Mouse (Mus musculus) myocyte (in vitro differentiated cells): ENCODE results near the gene Nob1. TPM values are rescaled to one million over a fixed set of nuclear protein-coding genes. Genes with fewer than 3 reads are reported as not detected.

Source experiments
- H3K27me3 ChIP-seq: one replicate; pipeline ENCODE4 v1.6.1; 2011; ENCODE audit not compliant: control insufficient read depth, insufficient read depth, insufficient read length
- H3K36me3 ChIP-seq: one replicate; pipeline ENCODE4 v1.6.1; 2011; ENCODE audit not compliant: control insufficient read depth, insufficient read depth
- H3K4me2 ChIP-seq: one replicate; pipeline ENCODE4 v1.6.1; 2011; ENCODE audit warnings: low read depth, control low read depth
- H3K4me3 ChIP-seq: one replicate; pipeline ENCODE4 v1.5.1; 2011; ENCODE audit warnings: mild to moderate bottlenecking, control low read depth, moderate library complexity
- H3K79me2 ChIP-seq: one replicate; pipeline ENCODE4 v1.6.1; 2011; ENCODE audit not compliant: control insufficient read depth, insufficient read depth
- H3ac ChIP-seq: one replicate; pipeline ENCODE4 v1.6.1; 2011; ENCODE audit not compliant: control insufficient read depth, insufficient read length
- CEBPB ChIP-seq: IDR thresholded peaks from 2 replicates; pipeline ENCODE4 v1.6.1; 2011; ENCODE audit warnings: mild to moderate bottlenecking, moderate library complexity; ENCODE audit not compliant: poor library complexity, insufficient read depth, severe bottlenecking
- E2F4 ChIP-seq: IDR thresholded peaks from one replicate; pipeline ENCODE4 v1.6.1; 2011; ENCODE audit warnings: mild to moderate bottlenecking, control low read depth, moderate library complexity; ENCODE audit not compliant: insufficient read depth
- MAX ChIP-seq: IDR thresholded peaks from one replicate; pipeline ENCODE4 v1.6.1; 2011; ENCODE audit warnings: low read depth, mild to moderate bottlenecking, control low read depth
- MYOD1 ChIP-seq, 3 experiments: IDR thresholded peaks; one replicate each; pipeline ENCODE4 v1.6.1; 2011; ENCODE audit warnings: control low read depth in 2 of 3, low read depth in 2 of 3, mild to moderate bottlenecking in 2 of 3, moderate library complexity in 1 of 3; ENCODE audit not compliant: insufficient read length in 2 of 3, control insufficient read depth in 1 of 3
- MYOG ChIP-seq, 3 experiments: IDR thresholded peaks; one replicate each; pipeline ENCODE4 v1.6.1; 2011; ENCODE audit warnings: control low read depth in 2 of 3, low read depth in 2 of 3, mild to moderate bottlenecking in 2 of 3; ENCODE audit not compliant: insufficient read length in 2 of 3, control insufficient read depth in 1 of 3, insufficient read depth in 1 of 3
- POLR2A ChIP-seq: IDR thresholded peaks from one replicate; pipeline ENCODE4 v1.6.1; 2011; ENCODE audit warnings: low read depth, mild to moderate bottlenecking, control low read depth, moderate library complexity; ENCODE audit not compliant: insufficient read length
- POLR2AphosphoS2 ChIP-seq: IDR thresholded peaks from one replicate; pipeline ENCODE4 v1.6.1; 2011; ENCODE audit warnings: low read depth, control low read depth; ENCODE audit not compliant: insufficient read length
- REST ChIP-seq: IDR thresholded peaks from one replicate; pipeline ENCODE4 v1.6.1; 2011; ENCODE audit warnings: mild to moderate bottlenecking, control low read depth, moderate library complexity; ENCODE audit not compliant: insufficient read depth, insufficient read length
- SRF ChIP-seq: IDR thresholded peaks from one replicate; pipeline ENCODE4 v1.6.1; 2011; ENCODE audit warnings: low read depth; ENCODE audit not compliant: control insufficient read depth, insufficient read length
- TCF12 ChIP-seq: IDR thresholded peaks from one replicate; pipeline ENCODE4 v1.6.1; 2011; ENCODE audit warnings: mild to moderate bottlenecking, control low read depth; ENCODE audit not compliant: poor library complexity, insufficient read depth, severe bottlenecking
- TCF3 ChIP-seq: IDR thresholded peaks from one replicate; pipeline ENCODE4 v1.6.1; 2011; ENCODE audit warnings: low read depth, control low read depth; ENCODE audit not compliant: insufficient read length
- USF1 ChIP-seq: IDR thresholded peaks from one replicate; pipeline ENCODE4 v1.6.1; 2011; ENCODE audit warnings: low read depth, mild to moderate bottlenecking, control low read depth, moderate library complexity
- polyA plus RNA-seq: library from polyadenylated mRNA; unstranded; fragments of >200 nt; fragmentation: generic; extraction: Trizol; gene quantifications from one replicate; pipeline ENCODE4 v1.2.1, GENCODE M21; 2012; ENCODE audit warnings: missing spikeins

The Nob1 gene
- polyA plus RNA-seq, 1 experiment = 61.4 TPM

- H3K4me2 ChIP-seq = no peak overlapping the region
- no peak overlapping the region for H3K4me3 ChIP-seq
- H3K79me2 ChIP-seq = no peaks in the 10 kb centered on the region
- no peak overlapping the region for H3ac ChIP-seq
- H3K36me3 ChIP-seq = peaks cover 17% of the 10 kb centered on the region
- H3K27me3 ChIP-seq = no peaks in the 10 kb centered on the region
- TF ChIP-seq MAX = no peak
- TF ChIP-seq TCF12 = no peak
- TF ChIP-seq TCF3 = no peak
- no peak for TF ChIP-seq SRF
- no peak for TF ChIP-seq POLR2A
- no peak for TF ChIP-seq MYOD1 (IDR thresholded peaks at IDR 0.05; ENCODE audit: control insufficient read depth in 1 of 3, insufficient read length in 2 of 3, low read depth in 2 of 3)
Observed at GRCm38 (mm10) chr8:107381666-107382065, 43.2 kb downstream of the Nob1 start.

GRCm38 (mm10) chr8:107380734-107381133 is 44.1 kb downstream of the Nob1 start:
- Histone ChIP-seq H3K4me2 (no peak overlapping the region), H3K36me3 (peaks cover 19% of the 10 kb centered on the region), H3K4me3 (no peak overlapping the region), H3ac (no peak overlapping the region), H3K27me3 (no peaks in the 10 kb centered on the region), H3K79me2 (no peaks in the 10 kb centered on the region)
- TF ChIP-seq USF1 (no peak), SRF (no peak), TCF12 (no peak), TCF3 (no peak), MYOD1 (IDR thresholded peaks at IDR 0.05; ENCODE audit: control insufficient read depth in 1 of 3, insufficient read length in 2 of 3, low read depth in 2 of 3) (no peak), REST (no peak), CEBPB (no peak), POLR2A (no peak), MAX (no peak), E2F4 (no peak), MYOG (IDR thresholded peaks at IDR 0.05; ENCODE audit: control insufficient read depth in 1 of 3, insufficient read depth in 1 of 3, insufficient read length in 2 of 3, low read depth in 2 of 3) (no peak), POLR2AphosphoS2 (no peak)

GRCm38 (mm10) chr8:107377346-107377745 is 47.5 kb downstream of the Nob1 start:
- no peak overlapping the region for H3ac ChIP-seq
- no peaks in the 10 kb centered on the region for H3K27me3 ChIP-seq
- H3K79me2 ChIP-seq = no peaks in the 10 kb centered on the region
- peaks cover 42% of the 10 kb centered on the region for H3K36me3 ChIP-seq
- TF ChIP-seq CEBPB (no peak), POLR2A (no peak)
- H3K4me3 ChIP-seq = no peak overlapping the region
- H3K4me2 ChIP-seq = no peak overlapping the region

- no peaks in the 10 kb centered on the region for H3K79me2 ChIP-seq
- H3K36me3 ChIP-seq = peaks cover 71% of the 10 kb centered on the region
- H3K27me3 ChIP-seq = no peaks in the 10 kb centered on the region
- H3K4me2 ChIP-seq = no peak overlapping the region
- no peak overlapping the region for H3K4me3 ChIP-seq
- H3ac ChIP-seq = no peak overlapping the region
- no peak for TF ChIP-seq TCF12
- TF ChIP-seq TCF3 = no peak
- no peak for TF ChIP-seq USF1
- TF ChIP-seq MAX = no peak
- no peak for TF ChIP-seq REST
- no peak for TF ChIP-seq SRF
- no peak for TF ChIP-seq E2F4
- TF ChIP-seq POLR2A = no peak
- no peak for TF ChIP-seq MYOD1 (IDR thresholded peaks at IDR 0.05; ENCODE audit: control insufficient read depth in 1 of 3, insufficient read length in 2 of 3, low read depth in 2 of 3)
- TF ChIP-seq MYOG (IDR thresholded peaks at IDR 0.05; ENCODE audit: control insufficient read depth in 1 of 3, insufficient read depth in 1 of 3, insufficient read length in 2 of 3, low read depth in 2 of 3) = no peak
- TF ChIP-seq CEBPB = no peak
- TF ChIP-seq POLR2AphosphoS2 = no peak
Observed at GRCm38 (mm10) chr8:107370311-107370710, 54.5 kb downstream of the Nob1 start.

Other genes starting within 250 kb of the Nob1 start
- 5.6 TPM for gene Nfat5, start 131.6 kb downstream of the Nob1 start, polyA plus RNA-seq
- 11.6 TPM for gene Nqo1, start 21.8 kb downstream of the Nob1 start, polyA plus RNA-seq
- gene Wwp2, start 11.3 kb upstream of the Nob1 start, polyA plus RNA-seq = 59.8 TPM
- 187 TPM for gene Psmd7, start 163.4 kb upstream of the Nob1 start, polyA plus RNA-seq